Mouse (Mus musculus): ENCODE data around the gene Lilra5.

DNA sequence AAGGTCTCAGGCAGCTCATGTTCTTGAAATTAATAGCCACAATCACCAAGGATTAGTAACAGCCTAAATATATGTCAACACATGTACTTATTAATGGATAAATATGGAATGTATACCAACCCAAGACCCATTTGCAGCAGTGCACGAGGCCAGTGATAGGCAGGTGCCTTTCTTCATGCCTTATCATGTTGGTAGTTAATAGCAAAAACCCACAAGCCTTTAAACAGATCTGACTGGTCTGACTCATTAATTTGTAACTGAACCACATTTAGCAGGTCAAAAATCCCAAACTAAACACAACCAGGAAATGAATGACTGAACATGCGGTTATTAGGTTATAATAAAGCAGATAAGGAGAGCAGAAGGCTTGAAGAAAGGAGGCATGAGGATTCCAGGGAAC is 21.7 kb upstream of the Lilra5 start:
- no peak for TF ChIP-seq CHD1 (IDR thresholded peaks at IDR 0.05; ENCODE audit: low read depth, low read length)
- TF ChIP-seq POLR2A (IDR thresholded peaks at IDR 0.05; ENCODE audit: low read depth, low read length), result no peak
- TF ChIP-seq MYC (IDR thresholded peaks at IDR 0.05; ENCODE audit: low read depth, low read length), result no peak
- TF ChIP-seq UBTF (IDR thresholded peaks at IDR 0.05; ENCODE audit: low read depth, low read length), result no peak
- no peak for TF ChIP-seq GABPA (IDR thresholded peaks at IDR 0.05; ENCODE audit: insufficient replicate concordance, low read depth, low read length)
- TF ChIP-seq CTCF (conservative IDR thresholded peaks at IDR 0.05 in 1 of 2, IDR thresholded peaks at IDR 0.05 in 1 of 2; ENCODE audit: low read depth in 2 of 2, low read length in 2 of 2), result no peak
